Mouse (Mus musculus) kidney, adult 2 months (tissue): ENCODE measurements around the gene Psma7. TPM values are rescaled to one million over a fixed set of nuclear protein-coding genes. Genes with fewer than 3 reads are reported as not detected.

Experiments
- DNase-seq: peaks from one replicate; pipeline ENCODE4 v3.0.0; 2021
- H3K27ac ChIP-seq: fragments of 200-500 bp; 2 replicates; pipeline ENCODE4 v1.5.1; 2012; ENCODE audit warnings: low read depth, low read length, control low read depth, inconsistent platforms; ENCODE audit not compliant: insufficient read depth
- H3K27me3 ChIP-seq: fragments of 200-500 bp; replicated peaks from 2 replicates; pipeline ENCODE4 v1.6.1; 2012; ENCODE audit warnings: mild to moderate bottlenecking, moderate library complexity, low read length, inconsistent platforms; ENCODE audit not compliant: control insufficient read depth, insufficient read depth
- H3K36me3 ChIP-seq: fragments of 200-500 bp; 2 replicates; pipeline ENCODE4 v1.6.1; 2012; ENCODE audit warnings: mild to moderate bottlenecking, moderate library complexity, low read length, inconsistent platforms; ENCODE audit not compliant: control insufficient read depth, insufficient read depth
- H3K4me1 ChIP-seq: fragments of 200-500 bp; 2 replicates; pipeline ENCODE4 v1.6.1; 2011; ENCODE audit warnings: low read length; ENCODE audit not compliant: control insufficient read depth, insufficient read depth
- H3K4me3 ChIP-seq: fragments of 200-500 bp; 2 replicates; pipeline ENCODE4 v1.5.1; 2011; ENCODE audit warnings: mild to moderate bottlenecking, low read depth, low read length, control low read depth; ENCODE audit not compliant: insufficient read depth
- CTCF ChIP-seq: fragments of 200-500 bp; conservative IDR thresholded peaks from 2 replicates; pipeline ENCODE4 v1.5.1; 2011; ENCODE audit warnings: low read depth, mild to moderate bottlenecking, control low read depth, low read length, moderate library complexity, mixed read lengths; ENCODE audit not compliant: insufficient read depth, insufficient read length
- POLR2A ChIP-seq: fragments of 200-500 bp; IDR thresholded peaks from one replicate; pipeline ENCODE4 v1.6.1; 2011; ENCODE audit warnings: low read depth, low read length, control low read depth
- WGBS: fragments of 180-500 bp; shearing (Covaris S2); methylation state at CpG from one replicate; pipeline ENCODE4 v1.1.7; 2018; 5-methylcytosine and 5-hydroxymethylcytosine counted together
- polyA plus RNA-seq: library from polyadenylated mRNA; depleted of rRNA; stranded (reverse); fragments of >200 nt; gene quantifications from 2 replicates; pipeline ENCODE4 v1.2.3, GENCODE M21; 2012

Psma7 gene
- polyA plus RNA-seq, 1 experiment: 185 TPM

- no peak for DNase-seq
- Histone ChIP-seq H3K4me1 (no peaks in the 10 kb centered on the region), H3K27me3 (no peaks in the 10 kb centered on the region), H3K27ac (no peak overlapping the region), H3K4me3 (no peak overlapping the region), H3K36me3 (no peaks in the 10 kb centered on the region)
- 77% methylated on average over 7 of the region's 7 CpGs for WGBS
- TF ChIP-seq CTCF: no peak
- no peak for TF ChIP-seq POLR2A
Measured at GRCm38 (mm10) chr2:180013686-180014085, 28.5 kb downstream of the Psma7 start.

GRCm38 (mm10) chr2:180011370-180011769 lies 30.9 kb downstream of the Psma7 start:
- Histone ChIP-seq H3K36me3 (no peaks in the 10 kb centered on the region), H3K27ac (no peak overlapping the region), H3K4me1 (no peaks in the 10 kb centered on the region), H3K27me3 (no peaks in the 10 kb centered on the region), H3K4me3 (no peak overlapping the region)
- no peak for DNase-seq
- 84% methylated on average over 6 of the region's 6 CpGs for WGBS
- no peak for TF ChIP-seq CTCF
- no peak for TF ChIP-seq POLR2A

GRCm38 (mm10) chr2:180010686-180011085 lies 31.5 kb downstream of the Psma7 start:
- Histone ChIP-seq H3K4me3 (no peak overlapping the region), H3K27ac (no peak overlapping the region), H3K4me1 (no peaks in the 10 kb centered on the region), H3K27me3 (no peaks in the 10 kb centered on the region), H3K36me3 (no peaks in the 10 kb centered on the region)
- no peak for DNase-seq
- 92% methylated on average over 7 of the region's 7 CpGs for WGBS
- no peak for TF ChIP-seq POLR2A
- TF ChIP-seq CTCF: no peak

GRCm38 (mm10) chr2:180006352-180007017 lies 35.7 kb downstream of the Psma7 start:
- DNase-seq: no peak
- WGBS: 50% methylated on average over 9 of the region's 9 CpGs
- no peaks in the 10 kb centered on the region for H3K36me3 ChIP-seq
- no peaks in the 10 kb centered on the region for H3K27me3 ChIP-seq
- H3K27ac ChIP-seq: no peak overlapping the region
- TF ChIP-seq CTCF (no peak), POLR2A (no peak)
- H3K4me1 ChIP-seq: no peaks in the 10 kb centered on the region
- H3K4me3 ChIP-seq: no peak overlapping the region

- Histone ChIP-seq H3K4me3 (no peak overlapping the region), H3K27me3 (no peaks in the 10 kb centered on the region), H3K4me1 (no peaks in the 10 kb centered on the region), H3K36me3 (no peaks in the 10 kb centered on the region), H3K27ac (no peak overlapping the region)
- 56% methylated on average over 5 of the region's 5 CpGs for WGBS
- TF ChIP-seq CTCF (no peak), POLR2A (no peak)
- DNase-seq: no peak
Measured at GRCm38 (mm10) chr2:180005656-180006351, 36.4 kb downstream of the Psma7 start.

GRCm38 (mm10) chr2:180001635-180002034 lies 40.6 kb downstream of the Psma7 start:
- H3K4me1 ChIP-seq: no peaks in the 10 kb centered on the region
- DNase-seq: no peak
- H3K27ac ChIP-seq: no peak overlapping the region
- no peaks in the 10 kb centered on the region for H3K36me3 ChIP-seq
- TF ChIP-seq CTCF (no peak), POLR2A (no peak)
- WGBS: 87% methylated on average over 9 of the region's 9 CpGs
- no peak overlapping the region for H3K4me3 ChIP-seq
- H3K27me3 ChIP-seq: no peaks in the 10 kb centered on the region; the same call in 1 of the 2 replicates

GRCm38 (mm10) chr2:179998431-179998830 lies 43.8 kb downstream of the Psma7 start:
- no peak overlapping the region for H3K4me3 ChIP-seq
- DNase-seq: no peak
- no peaks in the 10 kb centered on the region; the same call in 1 of the 2 replicates for H3K27me3 ChIP-seq
- H3K36me3 ChIP-seq: no peaks in the 10 kb centered on the region
- H3K4me1 ChIP-seq: no peaks in the 10 kb centered on the region
- TF ChIP-seq CTCF (no peak), POLR2A (no peak)
- no peak overlapping the region for H3K27ac ChIP-seq
- WGBS: 59% methylated on average over 4 of the region's 4 CpGs
